Mouse (Mus musculus) spleen, adult 2 months (tissue): ENCODE results near the gene Spdye4b. TPM values are rescaled to one million over a fixed set of nuclear protein-coding genes. Genes with fewer than 3 reads are reported as not detected.

Experiments
- DNase-seq, 2 experiments: peaks; one replicate each; pipeline versions ENCODE4 v3.0.0 to v3.0.0-alpha.2; 2012 to 2021; ENCODE audit warnings: low spot score in 2 of 2, low read depth in 1 of 2
- H3K27ac ChIP-seq: fragments of 200-500 bp; 2 replicates; pipeline ENCODE4 v1.5.1; 2012; ENCODE audit warnings: low read length, inconsistent platforms; ENCODE audit not compliant: insufficient read depth
- H3K27me3 ChIP-seq: fragments of 200-500 bp; 2 replicates; pipeline ENCODE4 v1.6.1; 2012; ENCODE audit warnings: mild to moderate bottlenecking, moderate library complexity, low read length, inconsistent platforms; ENCODE audit not compliant: control insufficient read depth, insufficient read depth
- H3K36me3 ChIP-seq: fragments of 200-500 bp; 2 replicates; pipeline ENCODE4 v1.6.1; 2012; ENCODE audit warnings: mild to moderate bottlenecking, low read length, inconsistent platforms; ENCODE audit not compliant: control insufficient read depth, insufficient read depth
- H3K4me1 ChIP-seq: fragments of 200-500 bp; 2 replicates; pipeline ENCODE4 v1.6.1; 2011; ENCODE audit warnings: inconsistent platforms; ENCODE audit not compliant: control insufficient read depth, insufficient read depth, insufficient read length
- H3K4me3 ChIP-seq: fragments of 200-500 bp; 2 replicates; pipeline ENCODE4 v1.5.1; 2011; ENCODE audit warnings: mild to moderate bottlenecking, inconsistent platforms; ENCODE audit not compliant: insufficient read depth, insufficient read length; ENCODE audit errors: extremely low read depth
- CTCF ChIP-seq: fragments of 200-500 bp; IDR thresholded peaks from 2 replicates; pipeline ENCODE4 v1.5.1; 2011; ENCODE audit warnings: mild to moderate bottlenecking, inconsistent platforms; ENCODE audit not compliant: insufficient read depth, insufficient read length, insufficient replicate concordance; ENCODE audit errors: extremely low read depth
- POLR2A ChIP-seq: fragments of 200-500 bp; IDR thresholded peaks from 2 replicates; pipeline ENCODE4 v1.6.1; 2011; ENCODE audit warnings: low read depth, low read length, inconsistent platforms
- WGBS: fragments of 180-500 bp; shearing (Covaris S2); methylation state at CpG from one replicate; pipeline ENCODE4 v1.1.7; 2018; 5-methylcytosine and 5-hydroxymethylcytosine counted together
- polyA plus RNA-seq: library from polyadenylated mRNA; depleted of rRNA; stranded (reverse); fragments of >200 nt; gene quantifications from 2 replicates; pipeline ENCODE4 v1.2.3, GENCODE M21; 2012

Gene Spdye4b
- polyA plus RNA-seq, 1 experiment, result not detected

DNA sequence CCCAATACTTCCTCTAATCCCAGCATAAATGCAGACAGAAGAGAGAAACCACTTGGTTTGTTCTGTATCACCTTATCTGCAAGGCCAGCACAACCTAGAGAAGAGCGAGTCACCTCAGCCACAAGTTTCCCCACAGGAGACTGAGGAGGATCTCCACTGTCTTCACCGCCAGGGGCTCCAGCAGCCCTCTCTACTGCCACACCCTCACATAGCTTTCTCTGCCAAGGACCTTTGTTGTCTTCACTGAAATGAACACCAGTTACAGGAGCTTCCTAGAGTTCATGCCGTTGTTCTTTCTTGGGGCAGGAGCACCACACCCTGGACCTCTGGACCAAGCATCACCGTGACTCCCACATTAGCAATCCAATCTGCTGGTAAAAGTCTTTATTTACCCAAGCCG, 32.2 kb upstream of the Spdye4b start:
- TF ChIP-seq POLR2A, result no peak
- no peak for TF ChIP-seq CTCF

DNA sequence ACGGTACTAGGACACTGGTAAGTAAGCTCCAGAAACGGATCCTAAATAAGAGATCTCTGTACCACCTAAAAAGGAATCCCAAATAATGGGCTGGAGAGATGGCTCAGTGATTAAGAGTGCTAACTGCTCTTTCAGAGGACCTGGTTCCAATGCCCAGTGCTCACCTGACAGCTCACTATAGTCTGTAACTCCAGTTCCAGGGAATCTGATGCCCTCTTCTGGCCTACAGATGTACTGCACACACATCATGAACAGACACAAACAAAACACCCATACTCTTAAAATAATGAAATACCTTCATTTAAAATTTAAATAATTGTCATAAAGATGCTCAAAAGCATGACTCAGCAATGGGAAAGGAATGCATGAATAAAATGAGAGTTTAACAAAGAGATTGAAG, 31.3 kb upstream of the Spdye4b start:
- 92% methylated on average over 2 of the region's 2 CpGs for WGBS
- DNase-seq, result no peak
- TF ChIP-seq CTCF, result no peak
- TF ChIP-seq POLR2A, result no peak
- no peaks in the 10 kb centered on the region for H3K4me1 ChIP-seq
- H3K27ac ChIP-seq, result no peak overlapping the region
- H3K4me3 ChIP-seq, result no peak overlapping the region
- H3K27me3 ChIP-seq, result no peaks in the 10 kb centered on the region; the same call in 1 of the 2 replicates
- no peaks in the 10 kb centered on the region for H3K36me3 ChIP-seq

More for the DNA sequence above, 32.2 kb upstream of the Spdye4b start:
- Histone ChIP-seq H3K27me3 (no peaks in the 10 kb centered on the region; the same call in 1 of the 2 replicates), H3K4me1 (no peaks in the 10 kb centered on the region), H3K4me3 (no peak overlapping the region), H3K36me3 (no peaks in the 10 kb centered on the region), H3K27ac (no peak overlapping the region)
- 78% methylated on average over 5 of the region's 5 CpGs for WGBS
- no peak for DNase-seq

DNA sequence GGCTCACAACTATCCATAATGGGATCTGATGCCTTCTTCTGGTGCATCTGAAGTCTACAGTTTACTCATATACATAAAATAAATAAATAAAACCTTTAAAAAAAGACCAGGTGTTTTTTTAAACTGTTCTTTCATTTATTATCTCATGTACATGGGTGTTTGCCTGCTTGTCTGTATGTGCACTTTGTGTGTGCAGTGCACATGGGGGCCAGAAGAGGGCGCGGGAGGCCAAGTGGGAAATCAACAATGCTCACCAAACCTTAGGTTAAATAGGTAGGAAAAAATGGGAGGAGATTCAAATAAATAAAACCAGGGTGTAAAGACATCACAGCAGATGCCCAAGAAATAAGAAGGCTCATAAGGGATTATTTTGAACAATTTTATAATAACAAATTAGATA, 30.8 kb upstream of the Spdye4b start:
- Histone ChIP-seq H3K27ac (no peak overlapping the region), H3K4me3 (no peak overlapping the region), H3K27me3 (no peaks in the 10 kb centered on the region; the same call in 1 of the 2 replicates), H3K4me1 (no peaks in the 10 kb centered on the region), H3K36me3 (no peaks in the 10 kb centered on the region)
- DNase-seq, result no peak
- TF ChIP-seq CTCF, result no peak
- TF ChIP-seq POLR2A, result no peak
- WGBS, result 88% methylated on average over 2 of the region's 2 CpGs

GRCm38 (mm10) chr5:143153756-143154155, 27.1 kb upstream of the Spdye4b start:
- no peaks in the 10 kb centered on the region for H3K36me3 ChIP-seq
- H3K27ac ChIP-seq, result no peak overlapping the region
- DNase-seq, result no peak
- WGBS, result 89% methylated on average over 10 of the region's 10 CpGs
- TF ChIP-seq POLR2A (no peak), CTCF (no peak)
- no peaks in the 10 kb centered on the region for H3K27me3 ChIP-seq
- no peaks in the 10 kb centered on the region for H3K4me1 ChIP-seq
- no peak overlapping the region for H3K4me3 ChIP-seq

- 87% methylated on average over 3 of the region's 3 CpGs for WGBS
- no peaks in the 10 kb centered on the region for H3K27me3 ChIP-seq
- H3K36me3 ChIP-seq, result no peaks in the 10 kb centered on the region
- no peaks in the 10 kb centered on the region for H3K4me1 ChIP-seq
- no peak overlapping the region for H3K27ac ChIP-seq
- no peak overlapping the region for H3K4me3 ChIP-seq
- no peak for DNase-seq
- TF ChIP-seq CTCF (no peak), POLR2A (no peak)
Measured at GRCm38 (mm10) chr5:143155534-143155933, 25.3 kb upstream of the Spdye4b start.

GRCm38 (mm10) chr5:143165508-143166070, 15.2 kb upstream of the Spdye4b start:
- TF ChIP-seq POLR2A (no peak), CTCF (no peak)
- Histone ChIP-seq H3K4me1 (no peaks in the 10 kb centered on the region; the same call in 1 of the 2 replicates), H3K27me3 (no peaks in the 10 kb centered on the region), H3K4me3 (peak overlapping the region; percentile 42), H3K36me3 (no peaks in the 10 kb centered on the region), H3K27ac (no peak overlapping the region)
- peak; percentile 11 to 27 for DNase-seq
- 22% methylated on average over 18 of the region's 18 CpGs for WGBS

- Histone ChIP-seq H3K4me1 (no peaks in the 10 kb centered on the region; the same call in 1 of the 2 replicates), H3K27me3 (no peaks in the 10 kb centered on the region), H3K27ac (no peak overlapping the region), H3K36me3 (peaks cover 38% of the 10 kb centered on the region), H3K4me3 (no peak overlapping the region)
- TF ChIP-seq POLR2A, result no peak
- TF ChIP-seq CTCF, result no peak
- DNase-seq, result no peak
- 67% methylated on average over 4 of the region's 4 CpGs for WGBS
Measured at GRCm38 (mm10) chr5:143175970-143176369, 4.8 kb upstream of the Spdye4b start.
